Mouse (Mus musculus): ENCODE data around the gene Rpl12.

GRCm38 (mm10) chr2:32968024-32968614 lies 6.8 kb downstream of the Rpl12 start:
- no peak for TF ChIP-seq GATA1 (IDR thresholded peaks at IDR 0.05; ENCODE audit: low read length)
- TF ChIP-seq TAL1 (IDR thresholded peaks at IDR 0.05; ENCODE audit: low read length): no peak

Measured in erythroblast, embryonic 14.5 days (primary cell).